20 mouse cellular contexts compared by ENCODE assay signal in the genomic region with DNA sequence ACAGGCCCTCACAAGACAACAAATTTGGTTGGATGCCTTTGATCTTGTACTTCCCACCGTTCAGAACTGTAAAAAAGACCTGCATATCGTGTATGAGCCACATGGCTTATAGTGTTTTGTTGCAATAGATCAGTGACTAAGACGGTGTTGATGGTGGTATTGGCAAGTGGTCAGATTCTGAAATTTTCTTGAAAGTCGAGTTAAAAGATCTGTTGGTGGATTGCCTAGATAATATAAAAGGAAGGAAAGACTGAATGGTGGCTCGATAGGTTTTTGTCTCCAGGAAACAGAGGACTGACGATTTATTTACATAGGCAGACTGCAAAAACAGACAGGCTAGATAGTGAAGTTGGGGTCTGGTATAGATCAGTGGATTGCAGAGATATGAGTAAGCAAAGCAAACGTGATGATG.
DNase-seq lines count a peak whose midpoint lies in the region; ATAC-seq lines count a peak whose summit lies in the region.
"Had no signal": no experiment of that assay in that cellular context is flagged by ENCODE, and none has a peak within 500 bp of the region (broad histone marks: within the 10 kb centered on the region; RNA-seq: fewer than 3 reads in every experiment).

No protein-coding gene starts in this region.

- no peak overlapping the region for H3K4me3 ChIP-seq in heart, embryonic 16.5 days (ENCODE audit: low read length)
- H3K4me3 ChIP-seq in hindbrain, embryonic 13.5 days: no peak overlapping the region
- H3K4me3 ChIP-seq: hindbrain, embryonic 10.5 days; limb, embryonic 15.5 days; midbrain, embryonic 13.5 days; neural tube, embryonic 13.5 days had no signal

- no peaks in the 10 kb centered on the region for H3K4me1 ChIP-seq in heart, embryonic 16.5 days (ENCODE audit: control insufficient read depth, insufficient read depth, low read length)
- H3K4me1 ChIP-seq in hindbrain, embryonic 13.5 days (replicated peaks): no peaks in the 10 kb centered on the region
- H3K4me1 ChIP-seq: limb, embryonic 15.5 days; midbrain, embryonic 13.5 days; neural tube, embryonic 13.5 days had no signal

- H3K9ac ChIP-seq in heart, embryonic 16.5 days (ENCODE audit: low read length): no peak overlapping the region
- no peak overlapping the region for H3K9ac ChIP-seq in hindbrain, embryonic 13.5 days
- H3K9ac ChIP-seq: limb, embryonic 15.5 days; midbrain, embryonic 13.5 days; neural tube, embryonic 13.5 days had no signal

- 25% methylated on average over 7 of the region's 7 CpGs for WGBS in heart, embryonic 16.5 days
- 77% methylated on average over 7 of the region's 7 CpGs for WGBS in hindbrain, embryonic 13.5 days

- DNase-seq in heart, adult 11 months: peak; percentile 68
- DNase-seq in heart, postnatal 10 days: no peak
- no peak for DNase-seq in heart, postnatal 14 days
- peak; percentile 85 for DNase-seq in NIH3T3 (ENCODE audit: low read depth)
- no peak for DNase-seq in layer of hippocampus, postnatal 25 days (ENCODE audit: extremely low spot score in 1 of 2, low spot score in 1 of 2)
- DNase-seq: adrenal gland, adult 2 months; cerebellum, adult 8-10 months; gastrocnemius, postnatal 25 days; kidney, adult 2 months; kidney, postnatal 10 days; thymus, postnatal 14 days had no signal

- no peaks in the 10 kb centered on the region for H3K9me3 ChIP-seq in heart, embryonic 16.5 days (replicated peaks; ENCODE audit: control insufficient read depth, low read length)
- no peaks in the 10 kb centered on the region for H3K9me3 ChIP-seq in hindbrain, embryonic 13.5 days
- H3K9me3 ChIP-seq: hindbrain, embryonic 10.5 days; limb, embryonic 15.5 days; midbrain, embryonic 13.5 days; neural tube, embryonic 13.5 days had no signal

- no peak overlapping the region for H3K27ac ChIP-seq in heart, embryonic 16.5 days (ENCODE audit: low read length)
- no peak overlapping the region for H3K27ac ChIP-seq in hindbrain, embryonic 13.5 days
- H3K27ac ChIP-seq: limb, embryonic 15.5 days; macrophage; midbrain, embryonic 13.5 days; neural tube, embryonic 13.5 days had no signal

- H3K4me2 ChIP-seq in heart, embryonic 16.5 days (ENCODE audit: low read depth, low read length): no peak overlapping the region
- no peak overlapping the region for H3K4me2 ChIP-seq in hindbrain, embryonic 13.5 days
- H3K4me2 ChIP-seq: limb, embryonic 15.5 days; midbrain, embryonic 13.5 days; neural tube, embryonic 13.5 days had no signal

- H3K27me3 ChIP-seq in heart, embryonic 16.5 days (ENCODE audit: control insufficient read depth, insufficient read depth, low read length): no peaks in the 10 kb centered on the region
- H3K27me3 ChIP-seq in hindbrain, embryonic 13.5 days: no peaks in the 10 kb centered on the region
- H3K27me3 ChIP-seq: limb, embryonic 15.5 days; midbrain, embryonic 13.5 days; neural tube, embryonic 13.5 days had no signal

- H3K36me3 ChIP-seq in heart, embryonic 16.5 days (ENCODE audit: control insufficient read depth, insufficient read depth): no peaks in the 10 kb centered on the region
- no peaks in the 10 kb centered on the region for H3K36me3 ChIP-seq in hindbrain, embryonic 13.5 days
- H3K36me3 ChIP-seq: hindbrain, embryonic 10.5 days; limb, embryonic 15.5 days; midbrain, embryonic 13.5 days; neural tube, embryonic 13.5 days had no signal

- ATAC-seq in heart, embryonic 16.5 days (replicated peaks; ENCODE audit: extremely low read depth, insufficient read depth, low FRiP score): peak; percentile 49; the same call in 1 of the 2 replicates
- ATAC-seq in megakaryocyte-erythroid progenitor cell, adult 5-6 weeks (replicated peaks; ENCODE audit: low FRiP score, low TSS enrichment, poor library complexity, severe bottlenecking): peak; percentile 53
- ATAC-seq in hindbrain, embryonic 13.5 days (ENCODE audit: low FRiP score): no peak
- ATAC-seq: forebrain, embryonic 16.5 days; midbrain, embryonic 13.5 days had no signal

- intact Hi-C loops in heart, postnatal 10 days (cut with DNase I): no loop called here
- intact Hi-C loops in heart, postnatal 14 days (cut with DNase I): no loop called here

Comparison
In these comparisons a context has a peak if more than half of its experiments do, and no peak if none do; other contexts are left out.
1. DNase-seq: peak in heart, adult 11 months (single experiment) and NIH3T3 (single experiment); none in heart, postnatal 10 days (0 of 2), heart, postnatal 14 days (0 of 2) and layer of hippocampus, postnatal 25 days (0 of 2).